Mouse (Mus musculus): Measurements from ENCODE around the gene Gm20517.

DNA sequence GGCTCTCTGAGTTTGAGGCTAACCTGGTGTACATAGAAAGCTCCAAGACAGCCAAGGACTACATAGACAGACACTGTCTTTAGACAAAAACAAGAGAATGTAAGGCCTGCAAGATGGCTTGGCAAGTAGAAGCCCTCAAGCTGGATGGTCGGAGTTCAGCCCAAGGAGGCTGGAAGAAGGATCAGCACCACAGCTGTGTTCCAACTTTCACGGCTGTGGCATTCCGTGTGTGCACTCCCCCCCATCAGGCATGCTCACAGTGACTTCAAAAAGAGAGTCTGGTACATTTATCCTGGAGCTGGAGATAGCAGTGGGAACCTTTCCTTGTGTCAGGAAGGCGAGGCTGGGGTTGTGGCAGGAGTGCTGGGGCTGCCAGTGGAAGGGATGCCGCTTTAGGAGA, 14.6 kb downstream of the Gm20517 start:
- TF ChIP-seq CTCF (IDR thresholded peaks at IDR 0.05; ENCODE audit: insufficient read depth, low read length) (no peak), POLR2A (IDR thresholded peaks at IDR 0.05; ENCODE audit: borderline replicate concordance, extremely low read depth, low read depth, low read length) (no peak)
